Mouse (Mus musculus) limb, embryonic 15.5 days (tissue): Measurements from ENCODE around the gene Galt. TPM values are rescaled to one million over a fixed set of nuclear protein-coding genes. Genes with fewer than 3 reads are reported as not detected.

Experiments
- ATAC-seq: fragments of 200-750 bp; cut with Nextera tagmentation; 2 replicates; pipeline ENCODE4 v1.8.0; 2017; ENCODE audit warnings: low read depth, moderate TSS enrichment; ENCODE audit not compliant: insufficient number of reproducible peaks, low FRiP score, low TSS enrichment
- H3K27ac ChIP-seq: fragments of 300-500 bp; sonication (generic); 2 replicates; pipeline ENCODE4 v1.5.1; 2015; ENCODE audit warnings: moderate library complexity, mild to moderate bottlenecking, inconsistent platforms
- H3K27me3 ChIP-seq: fragments of 300-500 bp; sonication (generic); 2 replicates; pipeline ENCODE4 v1.6.1; 2015; ENCODE audit warnings: inconsistent platforms
- H3K36me3 ChIP-seq: fragments of 300-500 bp; sonication (generic); 2 replicates; pipeline ENCODE4 v1.6.1; 2015; ENCODE audit warnings: inconsistent platforms
- H3K4me1 ChIP-seq: fragments of 300-500 bp; sonication (generic); 2 replicates; pipeline ENCODE4 v1.6.1; 2015; ENCODE audit warnings: inconsistent platforms
- H3K4me2 ChIP-seq: fragments of 300-500 bp; sonication (generic); 2 replicates; pipeline ENCODE4 v1.6.1; 2015; ENCODE audit warnings: mild to moderate bottlenecking, inconsistent platforms
- H3K4me3 ChIP-seq: fragments of 300-500 bp; sonication (generic); 2 replicates; pipeline ENCODE4 v1.5.1; 2015; ENCODE audit warnings: mild to moderate bottlenecking, inconsistent platforms
- H3K9ac ChIP-seq: fragments of 300-500 bp; sonication (generic); 2 replicates; pipeline ENCODE4 v1.6.1; 2015; ENCODE audit warnings: inconsistent platforms
- H3K9me3 ChIP-seq: fragments of 300-500 bp; sonication (generic); 2 replicates; pipeline ENCODE4 v1.6.1; 2016; ENCODE audit warnings: inconsistent platforms
- WGBS: fragments of 180-500 bp; shearing (Covaris S2); methylation state at CpG from one replicate; pipeline ENCODE4 v1.1.7; 2015; 5-methylcytosine and 5-hydroxymethylcytosine counted together
- polyA plus RNA-seq: library from polyadenylated mRNA; unstranded; fragments of >200 nt; fragmentation: Nextera tagmentation; extraction: Ambion mirVana; gene quantifications from 2 replicates; pipeline ENCODE4 v1.2.1, GENCODE M21; 2015

The Galt gene
- polyA plus RNA-seq, result 38.7 and 44.8 TPM in 2 replicates

- peaks cover 18% of the 10 kb centered on the region; the same call in 1 of the 2 replicates for H3K36me3 ChIP-seq
- no peaks in the 10 kb centered on the region for H3K27me3 ChIP-seq
- peak; percentile 26; the same call in 1 of the 2 replicates for ATAC-seq
- peak within 1 kb of the TSS; percentile 68 for H3K9ac ChIP-seq
- peak within 1 kb of the TSS; percentile 87 for H3K4me2 ChIP-seq
- peak within 1 kb of the TSS; percentile 78 for H3K4me3 ChIP-seq
- peaks cover 20% of the 10 kb centered on the region for H3K4me1 ChIP-seq
- H3K27ac ChIP-seq, result peak within 1 kb of the TSS; percentile 91
- WGBS, result 13% methylated on average over 14 of the region's 14 CpGs
- H3K9me3 ChIP-seq, result no peaks in the 10 kb centered on the region
Measured at GRCm38 (mm10) chr4:41754797-41755337, at the start of gene Galt. Galt (plus strand) TSS chr4:41755228.

GRCm38 (mm10) chr4:41705922-41706754 is 48.9 kb upstream of the Galt start:
- Histone ChIP-seq H3K4me1 (peaks cover 35% of the 10 kb centered on the region), H3K9me3 (no peaks in the 10 kb centered on the region), H3K27me3 (peaks cover 45% of the 10 kb centered on the region), H3K36me3 (peaks cover 4% of the 10 kb centered on the region; the same call in 1 of the 2 replicates), H3K4me2 (no peak overlapping the region), H3K9ac (no peak overlapping the region), H3K27ac (no peak overlapping the region), H3K4me3 (no peak overlapping the region)
- no peak for ATAC-seq
- WGBS, result 56% methylated on average over 19 of the region's 19 CpGs

DNA sequence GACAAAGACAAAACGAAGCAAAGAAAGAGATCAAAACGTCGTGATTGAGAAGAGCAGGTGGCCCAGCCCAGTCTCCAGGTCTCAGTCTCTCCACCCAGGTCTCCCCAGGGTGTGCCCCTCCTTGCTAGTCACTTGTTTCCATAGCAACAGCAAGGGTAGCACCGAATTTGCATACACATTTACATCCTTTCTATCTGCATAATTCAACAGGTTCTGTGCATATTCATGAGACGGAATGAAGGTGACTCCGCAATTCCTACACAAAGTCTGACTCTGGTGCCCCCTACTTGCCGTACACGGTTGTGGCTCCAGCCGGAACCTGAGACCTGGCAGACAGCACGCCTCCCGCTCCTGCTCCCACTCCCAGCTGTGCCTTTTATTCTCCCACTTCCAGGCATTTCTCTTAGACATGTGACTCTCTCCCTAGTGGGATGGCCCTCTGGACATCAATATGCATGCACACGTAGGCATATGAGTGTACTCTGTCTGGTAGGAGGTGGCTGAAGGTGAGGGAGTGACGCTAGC is 48.0 kb upstream of the Galt start:
- ATAC-seq, result 0 out of 2 replicates have a peak, but pooled peaks have one; percentile 52
- H3K4me1 ChIP-seq, result peaks cover 44% of the 10 kb centered on the region
- peaks cover 45% of the 10 kb centered on the region for H3K27me3 ChIP-seq

DNA sequence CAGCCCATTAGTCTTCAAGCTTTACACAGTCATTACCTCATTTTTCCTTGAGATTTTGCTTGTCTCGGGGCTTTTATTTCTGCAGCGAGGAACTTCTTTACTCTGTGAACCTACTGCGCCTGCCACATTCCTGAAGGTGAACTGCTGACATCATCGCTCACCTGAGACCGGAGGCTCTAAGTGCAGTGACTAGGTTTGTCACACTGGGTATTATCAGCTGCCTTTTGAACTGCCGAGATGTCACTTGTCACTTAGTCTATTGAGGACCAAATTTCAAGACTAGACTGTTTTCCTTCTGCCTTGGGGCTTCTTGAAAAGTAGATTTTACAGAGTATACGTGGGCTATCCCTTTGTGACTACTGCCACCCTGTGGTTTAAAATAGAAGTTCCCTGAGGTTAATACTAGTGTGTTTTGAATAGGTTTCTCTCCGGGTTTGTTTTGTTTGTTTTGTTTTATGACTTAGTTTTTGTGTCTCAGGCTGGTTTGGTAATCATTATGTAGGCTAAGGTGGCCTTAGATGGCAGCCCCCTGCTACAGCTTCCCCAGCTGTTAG is 46.8 kb upstream of the Galt start:
- peaks cover 42% of the 10 kb centered on the region for H3K27me3 ChIP-seq
- ATAC-seq, result no peak
- WGBS, result 36% methylated on average over 8 of the region's 8 CpGs
- no peak overlapping the region for H3K27ac ChIP-seq
- H3K4me1 ChIP-seq, result peaks cover 51% of the 10 kb centered on the region
- no peaks in the 10 kb centered on the region for H3K9me3 ChIP-seq
- no peak overlapping the region for H3K4me3 ChIP-seq
- H3K36me3 ChIP-seq, result peaks cover 5% of the 10 kb centered on the region; the same call in 1 of the 2 replicates
- H3K4me2 ChIP-seq, result no peak overlapping the region
- H3K9ac ChIP-seq, result no peak overlapping the region

More for the DNA sequence above, 48.0 kb upstream of the Galt start:
- Histone ChIP-seq H3K4me3 (no peak overlapping the region), H3K27ac (no peak overlapping the region), H3K4me2 (peak overlapping the region; percentile 33; the same call in 1 of the 2 replicates), H3K36me3 (peaks cover 5% of the 10 kb centered on the region; the same call in 1 of the 2 replicates), H3K9me3 (no peaks in the 10 kb centered on the region), H3K9ac (no peak overlapping the region)
- 2% methylated on average over 13 of the region's 13 CpGs for WGBS

GRCm38 (mm10) chr4:41710229-41710628 is 44.8 kb upstream of the Galt start:
- peaks cover 11% of the 10 kb centered on the region for H3K36me3 ChIP-seq
- H3K27me3 ChIP-seq, result peaks cover 25% of the 10 kb centered on the region
- no peak for ATAC-seq
- 63% methylated on average over 4 of the region's 4 CpGs for WGBS
- H3K4me3 ChIP-seq, result no peak overlapping the region
- no peak overlapping the region for H3K27ac ChIP-seq
- H3K4me1 ChIP-seq, result peaks cover 54% of the 10 kb centered on the region
- no peaks in the 10 kb centered on the region for H3K9me3 ChIP-seq
- no peak overlapping the region for H3K4me2 ChIP-seq
- no peak overlapping the region for H3K9ac ChIP-seq

DNA sequence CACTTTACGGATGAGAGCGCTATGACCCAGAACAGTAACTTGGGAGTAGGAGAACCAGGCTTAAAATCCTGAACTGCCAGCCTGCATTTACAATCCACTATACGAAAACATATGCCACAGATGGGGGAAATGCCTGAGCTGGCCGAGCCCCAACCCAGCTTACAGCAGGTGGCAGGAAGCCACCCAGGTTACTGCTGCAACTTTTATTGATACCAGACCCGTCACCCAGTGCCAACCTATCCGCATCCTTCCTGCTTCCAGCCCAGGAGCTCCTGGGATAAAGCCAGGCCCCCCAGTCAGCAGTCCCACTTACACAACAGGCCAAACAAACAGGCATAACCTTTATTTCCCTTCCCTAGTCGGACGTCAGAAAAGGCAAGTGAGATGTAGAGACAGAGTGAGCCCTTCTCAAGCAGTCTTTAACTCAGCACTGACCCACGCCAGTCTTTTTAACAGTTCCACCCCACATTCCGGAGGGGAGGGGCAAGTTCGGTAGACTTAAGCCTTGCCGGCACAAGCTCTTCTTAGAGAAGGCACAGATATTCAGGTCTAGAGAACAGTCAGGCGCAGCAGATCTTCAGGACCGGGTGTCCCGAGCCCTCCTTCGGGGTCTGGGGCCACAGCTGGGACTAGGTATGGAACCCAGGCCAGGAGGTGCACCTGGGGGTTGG is 43.2 kb upstream of the Galt start:
- H3K36me3 ChIP-seq, result peaks cover 18% of the 10 kb centered on the region
- H3K4me3 ChIP-seq, result peak overlapping the region; percentile 55
- WGBS, result 51% methylated on average over 16 of the region's 16 CpGs
- no peak for ATAC-seq
- peaks cover 51% of the 10 kb centered on the region for H3K4me1 ChIP-seq
- peak overlapping the region; percentile 84 for H3K4me2 ChIP-seq
- peak overlapping the region; percentile 11; the same call in 1 of the 2 replicates for H3K27ac ChIP-seq
- peaks cover 10% of the 10 kb centered on the region for H3K27me3 ChIP-seq
- H3K9ac ChIP-seq, result peak overlapping the region; percentile 68
- H3K9me3 ChIP-seq, result no peaks in the 10 kb centered on the region

GRCm38 (mm10) chr4:41712421-41713196 is 42.4 kb upstream of the Galt start:
- no peaks in the 10 kb centered on the region for H3K9me3 ChIP-seq
- peak overlapping the region; percentile 84 for H3K4me2 ChIP-seq
- peak overlapping the region; percentile 55 for H3K4me3 ChIP-seq
- peaks cover 2% of the 10 kb centered on the region for H3K27me3 ChIP-seq
- peak overlapping the region; percentile 61 for H3K27ac ChIP-seq
- peak overlapping the region; percentile 68 for H3K9ac ChIP-seq
- H3K4me1 ChIP-seq, result peaks cover 50% of the 10 kb centered on the region
- ATAC-seq, result no peak
- WGBS, result 35% methylated on average over 31 of the region's 31 CpGs
- peaks cover 26% of the 10 kb centered on the region for H3K36me3 ChIP-seq

DNA sequence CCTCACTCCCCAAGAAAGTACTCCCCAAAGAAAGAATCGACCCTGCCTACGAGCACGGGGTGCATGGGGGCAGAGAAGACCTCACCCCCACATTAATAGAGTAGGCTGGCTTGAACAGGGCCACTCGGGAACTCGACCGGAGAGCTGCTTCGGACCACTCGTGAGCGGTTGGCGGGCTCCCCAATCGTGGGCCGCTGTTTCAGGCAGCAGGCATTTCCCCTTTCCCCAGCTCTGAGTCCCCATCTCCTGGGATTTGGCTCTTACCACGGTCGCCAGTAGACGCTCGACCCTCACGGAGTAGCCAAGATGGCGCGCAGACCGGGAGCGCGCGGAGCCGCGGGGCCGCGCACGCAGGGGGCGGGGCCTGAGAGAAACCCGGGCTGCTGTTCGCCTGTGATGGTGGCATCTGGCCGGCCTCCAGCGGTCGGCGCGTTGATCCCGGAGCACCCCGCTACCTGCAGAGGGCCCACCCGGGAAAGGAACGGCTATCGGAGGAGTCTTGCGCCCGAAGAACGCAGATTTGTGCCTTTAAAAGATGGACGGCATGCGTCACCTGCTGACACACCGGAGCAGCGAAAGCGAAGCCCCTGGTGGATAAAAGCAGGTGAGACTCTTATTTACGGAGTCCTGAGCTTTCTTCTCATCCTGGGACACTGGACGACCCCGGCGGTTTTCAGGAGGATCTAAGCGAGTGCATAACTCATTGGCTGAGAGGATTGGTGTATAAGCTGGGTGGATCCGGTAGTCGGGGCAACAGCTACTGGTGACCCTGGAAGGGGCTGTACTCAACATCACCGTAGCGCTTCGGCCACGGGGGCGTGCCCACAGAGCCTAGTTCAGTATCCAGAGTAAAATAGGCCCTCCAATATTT is 41.6 kb upstream of the Galt start, which contains the start of gene Rpp25l:
Gene Rpp25l (minus strand): TSS at position 338 of the 871 bp plus-strand sequence.
- Histone ChIP-seq H3K27me3 (no peaks in the 10 kb centered on the region), H3K4me3 (peak within 1 kb of the TSS; percentile 55), H3K36me3 (peaks cover 34% of the 10 kb centered on the region), H3K9ac (peak within 1 kb of the TSS; percentile 68), H3K4me1 (peaks cover 45% of the 10 kb centered on the region), H3K9me3 (no peaks in the 10 kb centered on the region), H3K4me2 (peak within 1 kb of the TSS; percentile 84), H3K27ac (peak within 1 kb of the TSS; percentile 61)
- under 1% methylated on average over 61 of the region's 61 CpGs for WGBS
- no peak for ATAC-seq

- ATAC-seq, result no peak
- H3K9ac ChIP-seq, result no peak overlapping the region
- peak overlapping the region; percentile 55 for H3K4me3 ChIP-seq
Measured at GRCm38 (mm10) chr4:41714276-41714675, 40.8 kb upstream of the Galt start.

GRCm38 (mm10) chr4:41715082-41715481 is 39.9 kb upstream of the Galt start:
- Histone ChIP-seq H3K36me3 (peaks cover 50% of the 10 kb centered on the region), H3K9me3 (no peaks in the 10 kb centered on the region), H3K4me3 (no peak overlapping the region), H3K27ac (no peak overlapping the region), H3K9ac (no peak overlapping the region), H3K4me2 (no peak overlapping the region), H3K4me1 (peaks cover 45% of the 10 kb centered on the region), H3K27me3 (no peaks in the 10 kb centered on the region)
- ATAC-seq, result no peak
- WGBS, result 76% methylated on average over 8 of the region's 8 CpGs

More at GRCm38 (mm10) chr4:41714276-41714675, 40.8 kb upstream of the Galt start:
- Histone ChIP-seq H3K4me2 (peak overlapping the region; percentile 84), H3K27ac (no peak overlapping the region), H3K36me3 (peaks cover 42% of the 10 kb centered on the region), H3K9me3 (no peaks in the 10 kb centered on the region), H3K4me1 (peaks cover 45% of the 10 kb centered on the region), H3K27me3 (no peaks in the 10 kb centered on the region)
- WGBS, result 16% methylated on average over 8 of the region's 8 CpGs
